Mouse (Mus musculus): Measurements from ENCODE around the gene Gmppa.

DNA sequence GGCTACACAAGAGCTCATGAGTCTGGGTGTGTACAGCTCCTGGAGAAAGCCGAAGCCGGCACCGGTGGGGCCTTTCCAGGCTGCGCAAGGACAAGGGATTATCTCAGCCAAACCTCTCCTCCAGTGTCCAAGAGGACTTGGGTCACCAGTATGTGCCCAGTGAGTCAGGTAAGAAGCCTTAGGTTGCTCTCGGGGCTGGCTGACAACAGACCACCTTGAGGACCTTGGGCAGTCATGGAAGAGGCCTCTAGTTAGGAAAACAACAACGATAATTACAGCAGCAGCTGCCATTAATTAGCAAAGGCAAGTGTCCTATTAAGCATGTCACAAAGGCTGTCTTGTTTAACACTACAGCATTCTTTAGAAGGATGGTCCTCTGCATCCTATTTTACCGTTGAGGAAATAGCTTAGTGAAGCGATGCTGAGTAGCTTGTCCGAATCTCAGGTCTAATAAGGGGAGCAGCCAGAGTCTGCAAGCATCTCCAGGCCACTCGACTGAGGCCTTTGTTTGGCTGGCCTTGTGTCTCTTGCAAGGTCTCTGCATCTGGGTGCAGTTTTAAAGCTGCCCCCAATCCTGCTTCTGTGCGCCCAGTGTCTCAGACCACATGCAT lies 11.8 kb upstream of the Gmppa start:
- no peak for TF ChIP-seq CTCF (IDR thresholded peaks at IDR 0.05; ENCODE audit: low read depth, low read length)
- TF ChIP-seq POLR2A (IDR thresholded peaks at IDR 0.05; ENCODE audit: extremely low read depth, insufficient read depth, low read length) = no peak
